Mouse (Mus musculus) fat pad, adult 2 months (tissue): ENCODE measurements around the gene Noto.

ENCODE experiments used
- DNase-seq: peaks from one replicate; pipeline ENCODE4 v3.0.0-alpha.2; 2011; ENCODE audit warnings: low read depth, low spot score; ENCODE audit errors: extremely low read depth

Noto gene

GRCm38 (mm10) chr6:85472542-85472941, 48.9 kb downstream of the Noto start:
- no peak for DNase-seq

- no peak for DNase-seq
Observed at GRCm38 (mm10) chr6:85475581-85475980, 51.9 kb downstream of the Noto start.

DNA sequence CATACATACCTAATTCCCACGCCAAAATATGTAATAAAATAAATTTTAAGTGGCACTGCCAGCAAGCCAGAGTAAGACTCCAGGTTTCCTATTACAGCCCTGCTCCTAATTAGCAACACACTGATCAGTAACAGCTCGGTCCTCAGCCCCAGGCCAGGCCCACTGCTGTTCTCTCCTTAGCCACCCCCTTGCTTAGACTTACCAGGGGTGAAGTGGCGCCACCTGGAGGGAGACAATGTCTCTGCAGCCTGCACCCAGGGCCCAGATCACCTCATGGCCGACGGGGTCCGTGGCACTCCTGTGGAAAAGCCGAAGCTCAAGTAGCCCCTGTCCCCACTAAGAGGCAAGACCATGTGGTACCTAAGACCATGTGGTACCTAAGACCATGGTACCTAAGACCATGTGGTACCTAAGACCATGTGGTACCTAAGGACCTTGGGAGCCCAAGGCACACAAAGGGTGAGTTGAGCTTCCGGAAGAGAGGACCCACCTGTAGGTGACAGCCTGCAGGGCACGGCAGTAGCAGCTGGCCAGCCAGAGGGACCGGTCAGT, 53.8 kb downstream of the Noto start:
- DNase-seq, result no peak

DNA sequence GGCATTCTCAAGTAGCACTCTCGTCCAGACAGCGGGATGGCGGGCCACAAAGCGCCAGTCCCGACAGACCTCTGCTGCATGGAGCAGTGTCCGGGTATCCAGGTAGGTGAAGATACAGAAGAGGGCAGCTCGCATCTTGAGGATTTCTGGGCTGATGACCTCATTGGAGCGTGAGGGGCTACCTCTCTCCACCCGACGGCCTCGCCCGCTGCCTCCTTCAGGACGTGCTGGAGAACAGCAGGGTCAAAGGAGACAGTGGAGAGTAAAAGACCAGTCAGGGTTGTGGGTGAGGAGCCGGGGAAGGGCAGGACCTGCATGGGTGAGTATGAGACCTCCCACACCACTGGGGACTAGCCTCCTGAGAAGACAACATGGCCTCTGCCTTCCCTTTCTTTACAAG, 54.7 kb downstream of the Noto start:
- no peak for DNase-seq
